Mouse (Mus musculus) limb, embryonic 14.5 days (tissue): ENCODE measurements around the gene Lrfn2. TPM values are rescaled to one million over a fixed set of nuclear protein-coding genes. Genes with fewer than 3 reads are reported as not detected.
A peak's percentile ranks its signal among the peaks of the same experiment; 100 is the strongest.

ENCODE experiments used
- ATAC-seq: fragments of 200-750 bp; cut with Nextera tagmentation; 2 replicates; pipeline ENCODE4 v1.8.0; 2017; ENCODE audit warnings: low read depth, moderate number of reproducible peaks, moderate TSS enrichment; ENCODE audit not compliant: low FRiP score
- DNase-seq: peaks from one replicate; pipeline ENCODE4 v3.0.0-alpha.2; 2015; ENCODE audit warnings: low spot score
- H3K27ac ChIP-seq: fragments of 300-500 bp; sonication (generic); replicated peaks from 2 replicates; pipeline ENCODE4 v1.5.1; 2014; ENCODE audit warnings: low read depth, mild to moderate bottlenecking, low read length, moderate library complexity, mixed read lengths
- H3K27me3 ChIP-seq: fragments of 300-500 bp; sonication (generic); 2 replicates; pipeline ENCODE4 v1.6.1; 2014; ENCODE audit warnings: low read length, mixed read lengths; ENCODE audit not compliant: control insufficient read depth, insufficient read depth
- H3K36me3 ChIP-seq: fragments of 300-500 bp; sonication (generic); 2 replicates; pipeline ENCODE4 v1.6.1; 2014; ENCODE audit warnings: mild to moderate bottlenecking, low read length, moderate library complexity, mixed read lengths; ENCODE audit not compliant: control insufficient read depth, insufficient read depth
- H3K4me1 ChIP-seq: fragments of 300-500 bp; sonication (generic); 2 replicates; pipeline ENCODE4 v1.6.1; 2014; ENCODE audit warnings: antibody characterized with exemption, low read length, mixed read lengths; ENCODE audit not compliant: control insufficient read depth, insufficient read depth
- H3K4me2 ChIP-seq: fragments of 300-500 bp; sonication (generic); replicated peaks from 2 replicates; pipeline ENCODE4 v1.6.1; 2014; ENCODE audit warnings: low read depth, mild to moderate bottlenecking, low read length, moderate library complexity; ENCODE audit not compliant: severe bottlenecking
- H3K4me3 ChIP-seq: fragments of 300-500 bp; sonication (generic); replicated peaks from 2 replicates; pipeline ENCODE4 v1.5.1; 2014; ENCODE audit warnings: low read length
- H3K9ac ChIP-seq: fragments of 300-500 bp; sonication (generic); 2 replicates; pipeline ENCODE4 v1.6.1; 2014; ENCODE audit warnings: mild to moderate bottlenecking, low read depth, low read length, moderate library complexity; ENCODE audit not compliant: severe bottlenecking
- H3K9me3 ChIP-seq: fragments of 300-500 bp; sonication (generic); 2 replicates; pipeline ENCODE4 v1.6.1; 2016; ENCODE audit warnings: low read length; ENCODE audit not compliant: control insufficient read depth
- POLR2A ChIP-seq: fragments of 200-500 bp; IDR thresholded peaks from 2 replicates; pipeline ENCODE4 v1.8.0; 2012; ENCODE audit warnings: inconsistent platforms, mild to moderate bottlenecking, moderate library complexity, borderline replicate concordance; ENCODE audit not compliant: insufficient read depth, insufficient read length; ENCODE audit errors: extremely low read depth
- WGBS: fragments of 180-500 bp; shearing (Covaris S2); extraction: QIAGEN DNeasy Blood & Tissue Kit; methylation state at CpG from one replicate; pipeline ENCODE4 v1.1.7; 2014; 5-methylcytosine and 5-hydroxymethylcytosine counted together
- polyA plus RNA-seq, 2 experiments: library from polyadenylated mRNA; depleted of rRNA in 1 of 2; stranded (reverse) in 1 of 2; unstranded in 1 of 2; fragments of >200 nt; fragmentation: Nextera tagmentation in 1 of 2; extraction: Ambion mirVana in 1 of 2; gene quantifications; 2 replicates each; pipeline versions ENCODE4 v1.2.1 to v1.2.3; 2012 to 2014

Lrfn2 gene
- polyA plus RNA-seq, 2 experiments = 0.96 to 1.4 TPM

DNA sequence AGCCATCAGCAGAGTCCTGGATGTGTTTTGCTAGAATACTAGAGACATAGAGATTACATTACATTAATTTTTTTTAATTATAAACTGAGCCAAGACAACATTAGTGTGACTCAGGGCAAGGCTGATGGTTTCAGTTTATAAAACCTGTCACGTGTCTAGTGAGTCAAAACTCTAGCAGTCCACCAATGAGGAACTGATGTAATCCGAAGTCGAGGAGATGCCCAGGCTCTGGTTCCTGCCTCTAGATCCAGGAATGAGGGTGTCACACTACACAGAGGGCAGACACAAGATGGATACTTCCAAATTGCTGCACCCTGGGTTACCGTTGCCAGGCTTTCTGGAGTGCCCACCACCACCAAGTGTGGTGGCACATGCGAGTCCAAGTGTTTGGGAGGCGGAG is 84.0 kb downstream of the Lrfn2 start:
- Histone ChIP-seq H3K27me3 (no peaks in the 10 kb centered on the region), H3K4me2 (no peak overlapping the region), H3K9ac (no peak overlapping the region), H3K27ac (no peak overlapping the region), H3K4me1 (no peaks in the 10 kb centered on the region), H3K4me3 (no peak overlapping the region), H3K9me3 (no peaks in the 10 kb centered on the region), H3K36me3 (no peaks in the 10 kb centered on the region)
- DNase-seq (no peak), ATAC-seq (no peak)
- WGBS = 94% methylated on average over 6 of the region's 6 CpGs
- no peak for TF ChIP-seq POLR2A

DNA sequence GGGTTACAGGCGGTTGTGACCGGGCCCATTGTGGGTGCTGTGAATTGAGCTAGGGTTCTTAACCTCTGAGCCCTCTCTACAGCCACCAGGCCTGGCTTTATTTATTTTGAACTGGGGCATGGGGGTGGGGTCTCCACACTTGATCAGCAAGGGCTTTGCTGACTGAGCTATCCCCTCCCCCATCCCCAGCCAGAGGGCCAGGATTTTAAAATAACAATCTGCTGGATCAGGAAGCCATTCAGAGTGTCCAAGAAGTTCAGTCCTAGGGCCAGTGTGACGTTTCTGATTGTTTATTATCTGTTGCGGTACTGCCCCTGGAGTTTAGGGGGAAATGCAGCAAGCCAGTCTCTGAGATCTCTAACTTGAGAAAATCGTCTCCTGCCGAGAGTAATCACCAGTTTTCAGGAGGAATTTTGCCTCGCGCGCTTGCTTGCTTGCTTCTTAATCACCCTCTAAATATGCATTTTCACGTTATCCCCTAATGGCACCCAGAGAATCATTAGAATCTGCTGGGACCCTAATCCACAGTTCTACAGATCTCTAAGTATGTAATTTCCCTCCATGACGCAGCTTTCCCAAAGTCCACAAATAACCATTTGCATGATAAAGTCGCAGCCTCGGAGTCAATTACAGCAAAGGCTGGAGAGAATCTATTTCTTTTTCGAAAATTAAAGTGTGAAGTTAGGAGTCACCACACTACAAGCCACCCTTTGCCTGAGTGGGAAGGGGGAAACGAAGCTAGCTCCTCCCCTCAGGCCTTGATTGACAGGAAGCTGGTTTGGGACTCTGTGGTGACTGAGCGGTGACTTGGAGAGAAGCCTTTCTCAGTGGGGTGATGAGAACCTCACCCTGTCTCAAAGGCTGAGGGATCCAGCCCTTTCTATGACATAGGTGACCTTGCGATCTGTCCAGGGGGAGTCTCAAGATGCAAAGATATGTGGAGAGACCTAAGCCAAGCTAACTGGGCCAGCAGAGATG is 85.5 kb downstream of the Lrfn2 start:
- no peak for TF ChIP-seq POLR2A
- no peak for DNase-seq
- Histone ChIP-seq H3K27me3 (no peaks in the 10 kb centered on the region), H3K4me3 (no peak overlapping the region), H3K4me2 (no peak overlapping the region), H3K27ac (no peak overlapping the region), H3K4me1 (no peaks in the 10 kb centered on the region), H3K9me3 (no peaks in the 10 kb centered on the region), H3K9ac (no peak overlapping the region), H3K36me3 (no peaks in the 10 kb centered on the region)
- no peak for ATAC-seq
- WGBS = 42% methylated on average over 17 of the region's 17 CpGs

DNA sequence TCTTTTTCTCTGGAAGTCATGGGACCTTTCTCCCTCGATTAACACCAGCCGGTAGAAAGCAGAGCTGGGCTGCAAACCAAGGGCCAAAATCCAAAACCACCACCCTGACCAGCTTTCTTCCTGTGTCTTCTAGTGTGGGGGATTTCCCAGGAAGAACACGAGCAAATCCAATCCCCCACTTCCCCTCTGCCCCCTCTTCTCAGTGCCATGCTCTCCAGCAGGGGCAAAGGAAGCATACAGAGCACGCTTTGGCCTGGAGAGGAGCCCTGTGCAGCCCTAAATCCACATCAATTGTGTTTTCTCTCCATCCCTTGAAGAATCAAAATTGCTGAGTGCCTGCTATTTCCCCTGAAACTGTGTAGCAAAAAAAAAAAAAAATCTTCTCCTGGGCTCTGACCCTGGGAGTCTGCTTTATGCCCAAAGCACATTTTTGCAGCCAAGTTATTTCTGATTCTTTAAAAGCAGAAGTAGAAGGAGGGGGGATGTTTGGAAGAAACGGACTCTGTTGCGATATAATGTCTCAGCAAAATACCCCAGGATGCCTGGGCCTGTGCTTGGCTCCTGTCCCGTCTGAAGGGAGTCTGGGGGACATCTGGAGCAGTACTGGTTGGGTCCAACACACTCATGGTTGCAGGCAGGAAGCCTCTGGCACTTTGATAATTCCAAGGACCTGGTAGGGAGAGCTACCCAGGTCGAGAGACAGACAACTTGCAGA is 86.8 kb downstream of the Lrfn2 start:
- H3K9ac ChIP-seq = no peak overlapping the region
- DNase-seq (no peak), ATAC-seq (no peak)
- H3K4me3 ChIP-seq = no peak overlapping the region
- no peaks in the 10 kb centered on the region for H3K27me3 ChIP-seq
- TF ChIP-seq POLR2A = no peak
- WGBS = 65% methylated on average over 8 of the region's 8 CpGs
- H3K27ac ChIP-seq = no peak overlapping the region
- no peak overlapping the region for H3K4me2 ChIP-seq
- H3K36me3 ChIP-seq = no peaks in the 10 kb centered on the region
- no peaks in the 10 kb centered on the region for H3K4me1 ChIP-seq
- no peaks in the 10 kb centered on the region for H3K9me3 ChIP-seq

DNA sequence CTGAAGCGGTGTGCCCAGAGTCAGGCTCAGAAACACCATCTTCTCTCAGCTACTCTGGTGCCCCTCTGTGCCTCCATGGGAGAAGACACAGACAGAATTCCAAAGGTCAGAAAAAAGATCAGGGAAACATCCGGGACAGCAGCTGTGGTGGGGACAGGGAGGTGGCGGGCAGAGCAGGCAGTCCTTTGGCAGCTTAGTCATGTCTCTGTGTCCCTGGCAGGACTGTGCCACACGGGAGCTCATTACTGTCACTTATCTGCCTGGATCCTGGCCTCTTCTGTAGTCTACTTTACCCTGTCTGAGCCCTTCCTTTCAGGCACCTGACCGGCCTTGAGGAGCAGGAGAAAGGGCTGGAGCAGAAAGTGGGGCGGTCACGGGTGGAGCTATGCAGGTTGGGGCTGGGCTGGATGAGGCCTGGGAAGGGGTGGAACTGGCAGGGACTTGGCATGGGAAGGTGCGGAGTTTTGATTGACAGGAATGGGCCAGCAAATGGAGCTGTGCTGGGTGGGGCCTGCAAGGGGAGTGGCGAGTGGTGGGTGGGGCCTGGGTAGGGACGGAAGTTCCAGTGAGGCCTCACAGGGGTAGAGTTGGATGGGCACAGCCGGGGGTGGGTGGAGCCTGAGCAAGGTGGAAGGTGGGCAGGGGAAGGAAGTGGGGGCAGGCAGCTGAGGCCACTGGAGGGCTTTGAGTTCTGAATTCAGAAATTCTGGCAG is 97.5 kb downstream of the Lrfn2 start:
- peak; percentile 5 for DNase-seq
- H3K9me3 ChIP-seq = no peaks in the 10 kb centered on the region
- no peak overlapping the region for H3K9ac ChIP-seq
- H3K27ac ChIP-seq = no peak overlapping the region
- peak; percentile 39 for ATAC-seq
- no peak overlapping the region for H3K4me3 ChIP-seq
- no peaks in the 10 kb centered on the region for H3K27me3 ChIP-seq
- H3K4me1 ChIP-seq = peaks cover 18% of the 10 kb centered on the region
- no peak overlapping the region for H3K4me2 ChIP-seq
- 35% methylated on average over 11 of the region's 11 CpGs for WGBS
- H3K36me3 ChIP-seq = no peaks in the 10 kb centered on the region
- TF ChIP-seq POLR2A = no peak

DNA sequence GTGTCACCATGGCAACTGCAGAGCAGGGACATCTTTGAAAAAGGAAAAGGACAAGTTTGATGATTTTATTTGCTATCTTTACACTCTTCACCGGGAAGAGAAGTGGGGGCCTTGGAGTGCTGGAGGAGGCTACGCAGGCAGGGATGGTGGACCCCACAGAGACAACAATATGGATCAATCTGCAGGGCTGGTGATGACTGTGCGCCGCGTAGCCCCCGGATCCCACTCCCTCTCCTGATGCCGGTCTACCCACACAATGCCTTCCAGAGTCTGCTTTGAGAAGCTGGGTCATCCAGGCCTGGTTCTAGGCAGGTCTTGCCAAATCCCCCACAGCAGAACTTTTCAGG is 98.1 kb downstream of the Lrfn2 start:
- no peak overlapping the region for H3K4me2 ChIP-seq
- H3K36me3 ChIP-seq = no peaks in the 10 kb centered on the region
- TF ChIP-seq POLR2A = no peak
- H3K27me3 ChIP-seq = no peaks in the 10 kb centered on the region
- H3K4me3 ChIP-seq = no peak overlapping the region
- H3K9ac ChIP-seq = no peak overlapping the region
- 85% methylated on average over 7 of the region's 7 CpGs for WGBS
- ATAC-seq (no peak), DNase-seq (no peak)
- no peak overlapping the region for H3K27ac ChIP-seq
- H3K4me1 ChIP-seq = peaks cover 18% of the 10 kb centered on the region
- H3K9me3 ChIP-seq = no peaks in the 10 kb centered on the region
